Mouse (Mus musculus): ENCODE data around the gene Cfap70.

Gene Cfap70

DNA sequence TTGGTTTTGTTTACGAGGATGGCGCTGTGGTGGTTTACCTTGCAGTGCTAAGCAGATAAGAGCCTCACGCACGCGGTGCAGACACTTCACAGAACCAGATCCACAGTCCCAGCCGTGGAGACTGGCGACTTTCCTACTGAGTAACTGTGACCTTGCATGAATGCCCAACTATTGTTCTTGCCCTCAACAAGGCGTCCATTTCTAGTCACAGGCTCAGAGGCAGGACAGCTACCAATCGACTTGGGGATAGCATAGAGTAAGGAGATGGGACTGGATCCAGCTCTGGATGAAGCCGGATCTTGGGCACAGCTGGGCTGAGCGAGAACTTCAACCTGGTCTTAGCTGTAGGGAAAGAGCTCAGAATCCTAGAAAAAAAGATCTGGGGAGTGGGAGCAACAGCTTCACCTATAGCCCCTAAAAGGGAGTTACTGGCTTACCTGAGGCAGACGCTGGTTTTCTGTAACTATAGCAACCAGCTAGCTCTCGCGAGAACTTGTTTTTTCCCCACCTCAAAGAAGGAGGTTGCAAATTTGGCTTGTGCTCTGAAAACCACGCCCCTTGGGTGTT is at the start of gene Cfap70:
TSS of gene Cfap70 (minus strand) at position 462 of the 567 bp plus-strand sequence.
- DNase-seq (ENCODE audit: low read depth, low spot score): peak; percentile 93

- DNase-seq (ENCODE audit: low read depth, low spot score): no peak
These were observed 48.0 kb upstream of the Cfap70 start for GRCm38 (mm10) chr14:20499982-20500381.

GRCm38 (mm10) chr14:20496603-20497002 is 44.6 kb upstream of the Cfap70 start, which contains the start of gene Mss51:
Mss51 (minus strand) TSS chr14:20496901.
- no peak for DNase-seq (ENCODE audit: low read depth, low spot score)

- no peak for DNase-seq (ENCODE audit: low read depth, low spot score)
These were observed 34.0 kb upstream of the Cfap70 start for GRCm38 (mm10) chr14:20486031-20486430.

DNA sequence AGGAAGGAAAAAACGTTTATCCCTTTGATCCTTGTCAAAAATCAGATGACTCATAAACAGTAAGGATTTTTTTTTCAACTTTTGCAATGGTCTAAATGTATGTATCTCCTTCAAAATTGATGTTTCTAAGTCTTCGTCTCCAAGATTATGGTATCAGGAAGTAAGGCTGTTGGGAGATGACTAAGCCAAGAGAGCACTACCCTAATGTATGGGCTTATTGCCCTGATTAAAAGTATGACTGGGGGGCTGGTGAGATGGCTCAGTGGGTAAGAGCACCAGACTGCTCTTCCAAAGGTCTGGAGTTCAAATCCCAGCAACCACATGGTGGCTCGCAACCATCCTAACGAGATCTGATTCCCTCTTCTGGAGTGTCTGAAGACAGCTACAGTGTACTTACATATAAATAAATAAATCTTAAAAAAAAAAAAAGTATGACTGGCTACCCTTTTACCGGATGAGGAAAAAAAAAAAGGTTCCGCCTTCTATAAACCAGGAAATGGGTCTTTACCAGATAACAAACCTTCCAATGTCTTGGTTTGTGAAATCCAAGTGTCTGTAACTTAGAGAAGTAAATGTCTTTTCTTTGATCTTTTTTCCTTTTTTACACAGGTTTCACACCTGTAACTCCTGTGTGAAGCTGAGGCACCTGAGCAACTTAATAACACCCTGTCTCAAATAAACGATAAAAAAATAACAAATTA is 30.2 kb upstream of the Cfap70 start:
- no peak for DNase-seq (ENCODE audit: low read depth, low spot score)

DNA sequence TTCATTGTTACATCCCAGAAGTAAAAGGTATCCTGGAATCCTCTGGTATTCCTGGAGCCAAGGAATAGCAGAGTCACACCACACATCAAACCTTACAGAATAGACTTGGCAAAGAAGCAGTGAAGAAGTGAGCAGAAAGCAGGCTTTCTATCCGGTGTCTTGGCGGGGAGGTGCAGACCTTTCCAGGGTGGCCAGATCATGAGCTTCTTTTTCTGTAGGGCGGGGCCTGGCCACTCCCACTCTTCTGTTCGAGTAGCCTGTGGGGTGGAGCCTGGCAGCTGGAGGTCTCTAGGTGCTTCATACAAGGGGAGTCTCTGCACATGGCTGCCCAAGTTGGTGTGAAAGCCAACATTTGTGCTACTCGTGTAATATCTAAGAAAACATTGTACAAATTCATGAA is 29.2 kb upstream of the Cfap70 start:
- peak; percentile 80 for DNase-seq (ENCODE audit: low read depth, low spot score)

- no peak for DNase-seq (ENCODE audit: low read depth, low spot score)
These were observed 28.2 kb upstream of the Cfap70 start for GRCm38 (mm10) chr14:20480195-20480579.

- peak; percentile 90 for DNase-seq (ENCODE audit: low read depth, low spot score)
These were observed 27.5 kb upstream of the Cfap70 start, which contains the start of gene Anxa7 for GRCm38 (mm10) chr14:20479291-20480194. Anxa7 (minus strand) TSS chr14:20480133.

GRCm38 (mm10) chr14:20478801-20479200 is 26.8 kb upstream of the Cfap70 start:
- peak; percentile 79 for DNase-seq (ENCODE audit: low read depth, low spot score)

- no peak for DNase-seq (ENCODE audit: low read depth, low spot score)
These were observed 26.4 kb upstream of the Cfap70 start for GRCm38 (mm10) chr14:20478385-20478784.

- peak; percentile 33 for DNase-seq (ENCODE audit: low read depth, low spot score)
These were observed 25.4 kb upstream of the Cfap70 start for GRCm38 (mm10) chr14:20477261-20478025.

DNA sequence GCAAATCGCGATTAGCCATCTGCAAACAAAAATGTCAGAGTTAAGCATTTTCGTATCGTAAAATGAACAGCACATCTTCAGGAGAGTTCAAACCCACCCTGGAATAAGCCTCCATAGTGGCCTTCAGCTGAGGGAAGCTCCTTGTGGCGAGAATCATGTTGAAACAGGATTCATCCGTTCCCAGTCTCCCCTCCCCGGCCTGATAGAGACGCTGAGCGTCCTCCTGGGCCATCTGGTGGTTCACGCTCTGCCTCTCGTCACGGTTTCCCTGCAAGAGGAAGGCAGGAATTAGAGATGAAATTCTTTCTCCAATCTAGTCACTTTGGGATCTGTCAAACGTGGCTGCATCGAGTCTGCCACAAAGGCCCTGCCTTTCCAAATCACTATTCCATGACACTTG is 8.2 kb upstream of the Cfap70 start:
- no peak for DNase-seq (ENCODE audit: low read depth, low spot score)

DNA sequence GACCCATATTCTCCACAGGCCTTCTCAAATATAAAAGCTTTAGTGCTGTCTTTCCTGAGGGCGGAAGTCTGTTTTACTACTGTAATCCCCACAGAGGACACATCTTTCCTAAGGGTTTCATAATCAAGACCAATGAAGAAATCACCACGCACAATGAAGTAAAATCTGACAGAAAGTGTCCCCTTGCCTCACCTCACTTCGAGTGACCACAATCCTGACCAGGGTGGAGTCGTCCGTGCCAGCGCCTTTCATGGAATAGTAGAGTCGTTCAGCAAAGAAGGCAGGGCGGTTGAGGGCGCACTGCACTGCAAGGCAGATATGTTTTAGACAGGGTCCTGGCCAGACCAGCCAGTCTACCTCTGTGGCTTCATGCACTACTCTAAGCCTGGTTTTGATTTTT is 6.4 kb upstream of the Cfap70 start:
- no peak for DNase-seq (ENCODE audit: low read depth, low spot score)

GRCm38 (mm10) chr14:20452929-20453328 is 903 bp upstream of the Cfap70 start:
- no peak for DNase-seq (ENCODE audit: low read depth, low spot score)

DNA sequence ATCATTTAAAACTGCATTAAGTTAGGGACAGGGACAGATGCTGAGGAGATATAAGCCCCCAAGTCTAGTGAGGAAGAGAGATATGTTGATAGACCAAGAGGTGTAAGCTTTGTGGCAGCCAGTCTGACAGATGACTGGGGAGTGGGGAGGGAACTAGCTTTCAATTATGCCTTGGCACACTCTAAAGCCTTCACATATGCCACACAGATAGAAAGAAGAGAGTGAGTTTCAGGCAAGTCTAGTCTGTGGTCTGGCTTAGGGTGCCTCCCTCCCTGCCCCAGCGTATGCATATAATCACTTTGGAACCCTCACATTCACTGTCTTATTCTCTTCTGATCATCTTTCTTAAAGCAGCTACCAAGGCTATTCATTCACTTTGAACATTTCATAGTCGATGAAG is 724 bp downstream of the Cfap70 start:
- no peak for DNase-seq (ENCODE audit: low read depth, low spot score)

DNA sequence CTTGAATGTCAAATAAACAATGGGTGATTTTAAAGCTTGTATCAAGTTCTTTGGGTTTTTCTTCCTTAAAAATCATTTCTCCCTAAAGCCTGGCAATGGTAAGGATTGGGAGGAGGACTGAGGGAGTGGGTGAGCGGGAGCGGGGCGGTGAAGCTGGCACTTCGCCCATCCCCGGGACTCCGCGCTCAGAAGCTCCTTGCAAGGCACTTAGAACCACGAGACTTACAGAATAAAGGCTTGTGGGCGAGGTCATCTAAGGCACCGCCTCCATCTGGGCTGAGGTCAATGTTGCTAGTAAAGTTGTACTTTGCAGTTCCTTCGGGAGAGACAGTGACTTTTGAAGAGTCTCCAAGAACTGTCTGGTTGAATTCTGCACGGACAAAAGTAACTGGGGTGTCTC is 4.8 kb downstream of the Cfap70 start:
- peak; percentile 81 for DNase-seq (ENCODE audit: low read depth, low spot score)

- DNase-seq (ENCODE audit: low read depth, low spot score): no peak
These were observed 9.8 kb downstream of the Cfap70 start for GRCm38 (mm10) chr14:20442252-20442651.

GRCm38 (mm10) chr14:20436976-20437375 is 15.1 kb downstream of the Cfap70 start:
- no peak for DNase-seq (ENCODE audit: low read depth, low spot score)

- DNase-seq (ENCODE audit: low read depth, low spot score): no peak
These were observed 19.6 kb downstream of the Cfap70 start for GRCm38 (mm10) chr14:20432420-20432819.

- no peak for DNase-seq (ENCODE audit: low read depth, low spot score)
These were observed 20.3 kb downstream of the Cfap70 start for GRCm38 (mm10) chr14:20431726-20432125.

DNA sequence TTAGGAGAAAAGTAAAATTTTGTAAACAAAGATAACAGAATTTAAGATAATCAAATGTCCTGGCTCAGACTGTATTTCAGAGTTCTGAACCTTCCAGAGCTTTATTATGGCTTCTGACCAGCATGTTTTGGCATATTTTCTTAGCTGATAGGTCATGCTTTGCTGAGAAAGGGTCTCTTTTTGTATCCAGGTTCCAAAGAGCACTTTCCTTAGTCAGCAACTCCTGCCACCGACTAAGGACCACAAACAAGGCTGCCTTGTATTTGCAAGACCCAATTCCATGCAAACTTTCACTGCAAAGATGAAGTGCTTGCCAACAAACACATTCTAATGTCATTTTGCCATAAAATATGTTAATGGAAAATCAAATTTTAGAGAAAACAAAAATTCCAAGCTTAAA is 22.2 kb downstream of the Cfap70 start:
- DNase-seq (ENCODE audit: low read depth, low spot score): no peak

- DNase-seq (ENCODE audit: low read depth, low spot score): no peak
These were observed 23.4 kb downstream of the Cfap70 start for GRCm38 (mm10) chr14:20428593-20428992.

All from ZHBTc4 (cell line).